Mouse (Mus musculus) gonadal fat pad, adult 2 months (tissue): ENCODE data around the gene Tmem184b. TPM values are rescaled to one million over a fixed set of nuclear protein-coding genes. Genes with fewer than 3 reads are reported as not detected.

Experiments used
- DNase-seq: peaks from one replicate; pipeline ENCODE4 v3.0.0-alpha.2; 2012; ENCODE audit warnings: low read depth
- polyA plus RNA-seq: library from polyadenylated mRNA; depleted of rRNA; stranded (reverse); fragments of >200 nt; gene quantifications from 2 replicates; pipeline ENCODE4 v1.2.3, GENCODE M21; 2012; rRNA removed

The Tmem184b gene
- 76.1 and 82.9 TPM in 2 replicates for polyA plus RNA-seq

- no peak for DNase-seq
Observed at GRCm38 (mm10) chr15:79402836-79403762, at the start of gene Tmem184b. TSS of gene Tmem184b (minus strand) at chr15:79403569.

DNA sequence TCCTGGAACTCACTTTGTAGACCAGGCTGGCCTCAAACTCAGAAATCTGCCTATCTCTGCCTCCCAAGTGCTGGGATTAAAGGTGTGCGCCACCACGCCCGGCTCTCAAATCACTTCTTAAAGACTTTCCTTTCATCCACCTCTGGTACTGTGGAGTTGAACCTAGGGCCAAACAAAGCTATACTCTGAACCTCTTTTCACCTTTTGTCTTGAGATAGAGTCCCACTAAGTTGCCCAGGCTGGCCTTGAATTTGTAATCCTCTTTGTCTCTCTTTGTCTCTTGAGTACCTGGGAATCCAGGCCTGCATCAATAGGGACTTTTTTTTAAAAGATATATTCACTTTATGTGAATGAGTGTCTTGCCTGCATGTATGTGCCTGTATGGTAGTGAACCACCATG is 44.7 kb upstream of the Tmem184b start:
- no peak for DNase-seq

- no peak for DNase-seq
Observed at GRCm38 (mm10) chr15:79445786-79446654, 42.7 kb upstream of the Tmem184b start.

DNA sequence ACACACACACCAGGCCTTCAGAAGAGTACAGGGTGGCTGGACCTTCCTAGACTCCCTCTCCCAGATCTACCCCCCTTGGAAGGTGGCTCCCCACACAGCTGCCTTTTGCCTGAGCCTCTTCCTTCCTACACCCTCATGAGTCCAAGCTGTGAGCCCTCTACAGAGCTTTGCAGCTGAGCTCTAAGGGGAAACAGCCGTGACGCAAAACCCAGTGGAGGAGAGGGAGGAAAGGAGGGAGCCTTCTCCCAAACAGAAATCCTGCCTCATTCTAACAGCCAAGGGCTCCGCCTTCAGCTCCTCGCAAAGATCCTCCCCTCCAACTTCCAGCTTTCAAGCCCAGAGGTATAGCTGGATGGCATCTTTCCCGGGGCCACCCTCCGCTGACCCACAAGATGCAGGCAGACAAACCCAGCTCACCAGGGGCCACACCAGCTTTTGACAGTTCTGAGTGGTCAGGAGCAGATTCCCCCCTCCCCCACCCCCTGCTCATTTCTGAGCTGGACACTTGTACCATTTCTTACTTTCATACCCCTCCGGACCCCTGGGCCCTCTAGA is 40.6 kb upstream of the Tmem184b start:
- no peak for DNase-seq

- no peak for DNase-seq
Observed at GRCm38 (mm10) chr15:79442961-79443518, 39.7 kb upstream of the Tmem184b start.

DNA sequence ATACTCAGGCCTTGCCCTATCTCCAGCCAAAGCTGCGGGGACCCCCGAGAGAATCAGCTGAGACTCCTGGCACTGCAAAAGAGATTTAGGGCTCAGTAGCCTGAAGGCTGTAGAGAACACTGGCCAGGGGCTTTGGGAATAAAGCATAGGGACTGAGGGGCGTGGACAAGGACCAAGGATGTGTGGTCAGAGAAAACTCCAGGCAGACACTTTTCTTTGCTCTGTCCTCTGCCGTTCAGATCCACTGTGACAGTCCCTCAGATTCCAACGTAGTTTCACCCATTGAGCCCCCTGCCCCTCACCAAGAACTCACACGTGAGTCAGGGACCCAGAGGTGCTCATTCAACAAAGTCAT is 38.9 kb upstream of the Tmem184b start:
- no peak for DNase-seq

GRCm38 (mm10) chr15:79441331-79442256 is 38.2 kb upstream of the Tmem184b start:
- no peak for DNase-seq

DNA sequence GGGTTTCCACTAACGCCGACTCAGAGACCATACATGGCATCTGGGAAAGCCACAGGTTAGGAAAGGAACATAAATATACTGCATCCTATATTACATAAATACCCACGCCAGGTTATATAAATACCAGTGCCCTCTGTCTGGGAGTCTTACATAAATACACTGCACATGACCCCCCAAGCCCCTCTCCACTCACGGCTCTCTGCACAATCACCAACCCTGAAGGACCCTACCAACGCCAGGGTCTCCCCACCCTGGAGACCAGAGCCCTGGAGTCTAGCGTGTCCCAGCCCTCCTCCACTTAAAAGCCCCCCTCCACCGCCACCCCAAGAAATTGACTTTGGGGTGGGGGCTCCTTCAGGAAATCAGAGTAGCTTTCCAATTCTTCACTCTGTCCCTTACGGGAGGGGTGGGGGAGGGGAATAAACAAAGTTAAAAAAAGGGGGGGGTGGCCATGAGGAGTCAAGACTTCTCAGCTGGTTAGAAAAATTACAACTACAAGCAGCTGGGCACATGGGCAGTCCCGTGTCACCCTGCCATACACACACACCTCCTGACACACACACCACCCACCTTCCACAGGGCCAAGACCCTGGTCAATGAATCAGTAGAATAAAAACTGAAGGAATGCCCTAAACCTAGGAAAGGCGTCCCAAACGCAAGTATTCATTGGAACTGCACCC is 37.4 kb upstream of the Tmem184b start:
- DNase-seq, result no peak

- no peak for DNase-seq
Observed at GRCm38 (mm10) chr15:79440223-79440622, 36.9 kb upstream of the Tmem184b start.

- DNase-seq, result no peak
Observed at GRCm38 (mm10) chr15:79439386-79439785, 36.0 kb upstream of the Tmem184b start.

DNA sequence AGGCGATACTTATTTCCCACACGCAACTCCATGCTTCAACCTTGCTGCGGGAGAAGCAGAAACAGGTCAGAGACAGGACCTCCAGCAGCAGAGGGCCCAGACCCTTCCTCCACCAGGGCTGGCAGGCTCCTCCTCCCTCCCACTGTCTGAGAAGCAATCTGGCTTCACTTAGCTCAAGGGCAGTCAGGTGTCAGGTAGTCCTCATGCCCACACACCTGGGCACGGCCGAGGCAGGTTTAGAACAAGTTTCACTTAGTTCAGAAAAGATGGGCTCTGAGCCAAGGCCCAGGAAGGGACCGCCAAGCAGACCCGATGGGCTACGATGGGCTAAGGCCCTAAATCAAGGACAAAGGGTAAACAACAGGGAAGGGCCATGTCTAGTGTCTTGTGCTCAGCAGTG is 35.4 kb upstream of the Tmem184b start:
- peak; percentile 54 for DNase-seq

DNA sequence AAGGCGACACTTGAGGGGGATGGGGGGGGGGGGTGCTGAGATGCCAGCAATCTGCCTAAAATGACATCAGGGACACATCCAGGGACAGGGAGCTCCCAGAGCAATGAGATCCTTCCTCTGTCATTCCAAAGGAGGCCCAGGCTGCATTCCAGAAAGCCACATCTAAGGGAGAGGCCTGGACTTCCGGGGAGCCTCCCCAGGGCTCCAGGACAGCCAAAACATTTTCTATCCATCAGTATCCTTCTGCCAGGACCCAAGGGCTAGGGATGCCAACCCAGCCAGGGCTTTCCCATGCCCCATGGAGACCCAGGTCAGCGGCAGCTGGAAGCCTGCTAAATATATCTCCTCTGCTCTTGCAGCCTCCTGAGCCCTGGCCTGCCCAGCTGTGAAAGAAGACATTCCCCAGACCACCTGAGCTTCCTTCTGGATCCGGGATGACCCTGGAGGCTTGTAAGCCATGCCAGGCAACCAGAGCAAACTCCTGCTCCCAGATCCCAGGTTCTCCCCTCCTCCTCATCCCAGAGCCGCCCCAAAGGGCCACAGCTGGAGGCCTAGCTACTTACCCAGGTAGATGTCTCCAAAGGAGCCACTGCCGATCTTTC is 34.9 kb upstream of the Tmem184b start:
- no peak for DNase-seq

DNA sequence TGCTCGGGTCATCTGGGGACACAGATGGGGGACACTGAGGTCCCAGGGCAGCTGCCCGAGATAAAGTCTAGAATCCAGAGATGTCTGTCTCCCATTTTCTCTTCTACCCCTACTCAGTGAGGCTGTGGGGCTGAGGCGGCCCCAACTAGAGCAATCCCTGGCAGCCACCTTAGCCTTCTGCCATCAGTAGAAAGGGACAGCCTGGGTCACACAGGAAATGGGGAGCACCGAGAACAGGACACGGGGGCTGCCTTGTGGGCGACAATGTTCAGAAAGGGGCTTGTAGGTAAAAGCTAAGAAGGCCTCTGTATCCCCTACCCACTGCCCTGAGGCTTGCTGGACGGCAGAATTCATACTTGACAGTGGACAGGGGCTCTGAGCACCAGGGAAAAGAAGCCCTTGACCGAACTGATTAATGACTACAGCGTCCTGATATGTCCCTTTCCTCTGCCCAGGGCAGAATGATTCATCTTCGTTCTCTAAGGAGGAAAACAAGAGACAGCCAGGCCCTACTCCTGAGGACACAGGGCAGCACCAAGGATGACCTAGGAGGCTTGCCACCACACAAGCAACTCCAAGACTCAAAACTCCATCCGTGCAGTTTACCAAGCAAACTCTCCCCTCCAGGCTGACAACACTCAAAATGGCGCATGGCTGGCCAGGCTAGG is 34.3 kb upstream of the Tmem184b start:
- no peak for DNase-seq

- DNase-seq, result no peak
Observed at GRCm38 (mm10) chr15:79436481-79436921, 33.1 kb upstream of the Tmem184b start.

DNA sequence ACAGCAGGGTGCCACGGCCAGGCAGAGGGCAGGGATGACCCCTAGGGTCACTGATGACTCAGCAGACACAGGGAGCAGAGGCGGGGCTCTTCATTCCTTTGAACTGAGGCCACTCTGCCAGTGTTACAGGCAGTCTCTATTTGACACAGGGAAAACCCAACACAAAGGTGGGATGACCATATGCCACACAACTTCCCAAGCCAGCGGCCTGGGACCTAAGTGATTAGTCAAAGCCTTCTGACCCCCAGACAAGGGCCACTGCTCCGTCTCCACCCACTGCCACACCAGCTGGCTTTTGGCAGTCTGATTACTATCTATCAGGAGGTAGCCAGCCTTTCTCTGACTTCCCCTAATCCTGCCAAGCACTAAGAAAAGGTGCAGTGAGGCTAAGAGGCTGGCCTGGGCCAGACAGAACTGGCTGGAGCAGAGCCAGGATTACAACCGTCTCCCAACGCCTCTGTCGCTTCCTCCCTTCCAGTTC is 31.9 kb upstream of the Tmem184b start:
- no peak for DNase-seq

- DNase-seq, result no peak
Observed at GRCm38 (mm10) chr15:79432892-79433291, 29.5 kb upstream of the Tmem184b start.

DNA sequence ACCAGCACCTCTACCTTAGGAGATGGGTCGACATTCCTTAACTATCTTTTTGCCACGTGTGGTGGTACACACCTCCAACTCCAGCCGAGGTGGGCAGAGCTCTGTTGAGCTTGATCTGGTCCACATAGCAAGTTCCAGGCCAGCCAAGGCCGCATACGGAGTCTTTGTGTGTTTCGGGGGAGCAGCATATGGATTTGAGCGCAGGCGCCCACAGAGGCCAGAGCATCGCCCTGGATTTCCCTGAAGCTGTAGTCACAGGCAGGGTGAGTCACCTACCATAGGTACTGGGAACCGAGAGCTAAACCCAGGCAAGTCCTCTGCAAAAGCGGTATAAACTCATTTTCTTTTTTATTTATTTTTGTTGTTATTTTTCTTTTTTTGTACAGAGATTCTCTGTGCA is 29.0 kb upstream of the Tmem184b start:
- DNase-seq, result no peak

GRCm38 (mm10) chr15:79431925-79432324 is 28.6 kb upstream of the Tmem184b start:
- no peak for DNase-seq

DNA sequence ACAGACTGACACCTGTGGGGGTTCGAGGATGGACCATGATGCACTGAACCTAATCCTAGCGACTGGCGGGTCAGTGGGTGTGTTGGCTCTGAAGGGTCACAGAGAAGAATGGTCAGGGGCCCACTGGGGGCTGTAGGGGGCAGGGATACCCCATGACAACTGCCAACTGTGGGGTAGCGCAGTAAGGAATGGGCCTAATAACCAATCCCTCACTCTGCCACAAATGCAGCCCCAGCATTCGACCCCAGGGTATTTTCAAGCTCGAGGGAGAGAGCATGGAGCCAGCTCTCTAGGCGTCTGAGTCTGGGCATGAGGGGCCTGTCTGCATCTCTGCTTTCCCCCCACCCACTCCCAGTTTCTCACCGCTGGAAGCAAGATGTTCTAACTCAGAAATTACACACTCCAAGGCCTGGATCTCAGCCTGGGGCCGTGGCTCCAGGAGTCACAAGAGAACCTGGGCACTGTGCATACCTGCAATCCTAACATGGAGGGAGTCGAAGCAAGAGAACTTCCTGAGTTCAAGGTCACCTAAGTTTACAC is 27.2 kb upstream of the Tmem184b start:
- no peak for DNase-seq
